Mouse (Mus musculus) heart, adult 8-10 months (tissue): ENCODE measurements around the gene Arfip1. TPM values are rescaled to one million over a fixed set of nuclear protein-coding genes. Genes with fewer than 3 reads are reported as not detected.
A peak's percentile ranks its signal among the peaks of the same experiment; 100 is the strongest.
"Not testable (repeated sequence)": the region's sequence is repeated elsewhere in the genome, so short reads cannot be mapped to it uniquely, and the experiment has no call there.

Experiments used
- DNase-seq: peaks from one replicate; pipeline ENCODE4 v3.0.0; 2022; ENCODE audit warnings: low spot score
- total RNA-seq, 4 experiments: library from RNA; stranded (reverse); gene quantifications; 2 replicates each; pipeline ENCODE4 v1.2.4; 2022

Gene Arfip1
- total RNA-seq, 4 experiments from 2014 or later: 10.5 to 16.7 (median 14.3) TPM

DNA sequence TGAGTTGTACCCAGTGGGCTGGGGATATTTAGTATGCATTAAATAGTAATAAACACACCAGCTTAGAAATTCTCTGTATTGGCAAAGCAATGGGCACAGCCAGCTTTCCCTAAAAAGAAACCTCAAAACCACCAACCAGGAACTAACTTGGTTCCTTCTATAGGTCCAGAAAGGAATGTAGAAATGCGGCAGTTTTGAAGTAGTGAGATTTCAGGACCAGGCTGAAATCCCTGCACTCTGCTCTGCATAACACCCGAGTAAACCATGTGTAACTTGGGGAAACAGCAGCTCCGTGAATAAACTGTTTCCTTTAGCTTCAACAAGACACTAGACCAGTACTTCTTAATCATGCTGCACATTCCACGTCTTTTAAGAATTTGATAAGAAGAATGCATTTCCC, 1.7 kb downstream of the Arfip1 start:
- DNase-seq: no peak

DNA sequence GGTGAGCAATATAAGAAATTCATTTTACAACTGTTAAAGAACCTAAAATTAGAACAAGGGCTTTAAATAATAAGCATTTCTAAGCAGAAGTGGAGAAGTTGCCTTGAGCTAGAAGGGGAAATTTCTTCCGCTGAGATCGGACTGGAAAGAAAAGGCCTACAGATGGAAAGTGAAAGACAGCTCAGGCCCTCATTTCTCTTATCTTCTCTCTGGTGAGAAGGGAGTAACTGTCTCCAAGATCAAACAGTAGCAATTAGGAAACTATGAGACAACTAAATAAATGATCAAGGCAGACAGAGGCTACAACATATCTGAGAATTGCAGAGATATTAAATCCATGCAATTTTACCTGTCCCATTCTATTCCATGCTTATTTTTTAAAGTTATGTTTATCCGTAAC, 11.9 kb downstream of the Arfip1 start:
- DNase-seq: no peak

DNA sequence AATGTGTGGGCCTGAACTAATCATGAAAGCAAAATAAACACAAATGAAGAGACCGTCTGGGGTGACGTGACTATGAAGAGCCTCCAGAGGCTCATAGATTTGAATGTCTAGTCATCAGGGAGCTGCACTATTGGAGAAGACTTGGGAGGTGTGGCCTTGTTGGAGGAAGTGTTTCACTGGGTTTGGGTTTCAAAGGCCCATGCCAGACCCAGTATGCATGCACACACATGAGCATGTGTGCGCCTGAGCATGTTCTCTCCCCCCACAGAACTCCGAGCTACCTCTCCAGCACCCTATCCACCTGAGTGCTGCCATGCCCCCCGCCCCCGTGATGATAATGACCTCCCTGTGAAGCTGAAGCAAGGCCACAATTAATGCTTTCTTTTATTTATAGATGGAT, 12.8 kb downstream of the Arfip1 start:
- DNase-seq: no peak

DNA sequence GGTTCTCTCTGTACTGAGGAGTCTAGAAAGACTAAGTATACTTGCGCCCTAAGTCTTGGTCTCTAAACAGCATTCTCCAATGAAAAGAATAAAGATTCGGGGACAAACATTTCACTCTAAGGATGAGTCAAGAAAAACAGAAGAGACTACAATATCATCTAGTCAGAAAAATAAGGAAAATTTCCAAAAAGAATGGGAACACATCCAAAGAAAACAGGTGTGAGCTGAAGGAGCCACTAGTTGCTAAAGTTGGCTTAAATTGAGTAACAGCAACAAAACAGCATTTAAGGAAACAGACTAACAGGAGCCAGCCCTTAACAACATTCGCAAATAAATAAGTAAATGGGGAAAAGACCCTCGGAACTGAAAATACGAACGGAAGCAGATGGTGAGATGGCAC, 13.9 kb downstream of the Arfip1 start:
- peak; percentile 36 for DNase-seq

DNA sequence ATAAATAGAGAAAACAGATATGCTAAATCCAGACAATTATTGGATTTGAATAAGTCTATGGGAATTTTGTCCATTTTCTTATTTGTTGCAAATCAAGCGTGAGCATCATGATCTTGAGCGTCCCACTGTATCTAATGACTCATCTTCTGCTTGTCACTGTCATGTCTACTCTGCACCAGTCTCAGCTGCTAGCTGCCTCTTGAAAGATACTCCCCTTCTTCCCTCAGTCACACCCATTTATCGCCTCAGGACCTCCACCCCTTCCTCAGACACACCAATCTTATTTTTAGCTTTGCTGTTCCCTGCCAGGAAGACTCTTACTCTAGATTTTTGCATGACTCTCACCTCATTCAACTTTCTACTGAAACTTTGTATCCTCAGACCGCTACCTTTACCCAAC, 19.0 kb downstream of the Arfip1 start:
- DNase-seq: no peak

DNA sequence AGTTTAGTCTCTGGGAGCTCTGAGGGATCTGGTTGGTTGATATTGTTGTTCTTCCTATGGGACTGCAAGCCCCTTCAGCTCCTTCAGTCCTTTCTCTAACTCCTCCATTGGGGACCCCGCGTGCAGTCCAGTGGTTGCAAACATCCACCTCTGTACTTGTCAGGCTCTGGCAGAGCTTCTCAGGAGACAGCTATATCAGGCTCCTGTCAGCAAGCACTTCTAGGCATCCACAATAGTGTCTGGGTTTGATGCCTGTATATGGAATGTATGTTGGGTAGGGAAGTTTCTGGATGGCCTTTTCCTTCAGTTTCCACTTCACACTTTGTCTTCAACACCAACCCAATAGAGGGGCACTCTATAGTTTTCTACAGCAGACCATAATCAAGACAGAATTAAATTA, 19.5 kb downstream of the Arfip1 start:
- DNase-seq: not testable (repeated sequence)

DNA sequence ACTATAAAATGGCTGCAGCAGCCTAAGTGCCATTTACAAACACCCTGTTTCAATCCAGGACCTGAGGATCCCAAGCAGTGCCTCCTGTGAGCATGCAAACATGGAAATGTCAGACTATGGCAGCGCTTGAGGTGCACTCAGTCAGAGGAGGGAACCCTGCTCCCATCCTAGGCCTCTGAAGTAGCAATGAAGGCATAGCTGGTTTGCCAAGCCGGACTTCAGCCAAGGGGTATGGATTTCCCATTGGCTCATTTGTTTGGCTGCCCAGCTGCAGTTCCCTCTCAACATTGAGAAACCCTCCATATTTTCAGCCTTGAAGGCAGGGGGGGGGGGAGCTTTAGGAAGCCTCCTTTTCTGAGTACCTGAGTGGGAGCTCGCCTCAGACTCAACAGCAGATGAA, 24.1 kb downstream of the Arfip1 start:
- DNase-seq: no peak

DNA sequence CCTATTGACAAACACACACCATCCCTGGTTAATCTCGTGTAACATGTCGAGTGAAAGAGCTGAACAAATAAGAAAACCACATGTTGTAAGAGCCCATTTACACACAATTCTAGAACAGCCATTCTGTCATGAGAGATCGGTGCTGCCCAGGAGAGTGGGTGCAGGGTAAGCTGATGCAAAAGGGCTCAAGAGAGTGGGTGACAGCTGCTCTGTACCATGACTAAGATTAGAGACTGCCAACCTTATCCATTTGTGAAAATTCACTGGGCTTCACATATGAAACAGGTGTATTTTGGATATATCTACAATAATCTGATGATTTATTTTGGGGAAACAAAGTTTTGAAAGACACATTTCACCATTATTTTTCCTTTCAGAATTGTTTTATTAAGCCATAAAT, 26.6 kb downstream of the Arfip1 start:
- DNase-seq: no peak

DNA sequence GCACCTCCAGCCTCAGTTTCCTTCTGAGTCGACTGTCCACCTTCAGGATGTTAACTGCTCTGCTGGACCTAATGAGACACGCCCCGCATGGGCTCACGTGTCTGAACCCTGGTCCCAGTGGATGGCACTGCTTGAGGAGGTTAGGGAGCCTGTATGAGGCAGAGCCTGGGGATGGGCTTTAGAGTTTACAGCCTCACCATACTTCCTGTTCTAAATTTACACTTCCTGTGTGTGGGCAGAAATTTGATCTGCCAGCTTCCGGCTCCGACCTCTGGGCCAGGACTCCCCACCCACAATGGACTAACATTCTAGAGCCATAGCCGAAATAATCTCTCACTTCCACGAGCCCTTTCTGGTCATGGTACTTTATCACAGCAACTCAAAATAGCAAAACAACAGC, 35.2 kb downstream of the Arfip1 start:
- DNase-seq: peak; percentile 11

DNA sequence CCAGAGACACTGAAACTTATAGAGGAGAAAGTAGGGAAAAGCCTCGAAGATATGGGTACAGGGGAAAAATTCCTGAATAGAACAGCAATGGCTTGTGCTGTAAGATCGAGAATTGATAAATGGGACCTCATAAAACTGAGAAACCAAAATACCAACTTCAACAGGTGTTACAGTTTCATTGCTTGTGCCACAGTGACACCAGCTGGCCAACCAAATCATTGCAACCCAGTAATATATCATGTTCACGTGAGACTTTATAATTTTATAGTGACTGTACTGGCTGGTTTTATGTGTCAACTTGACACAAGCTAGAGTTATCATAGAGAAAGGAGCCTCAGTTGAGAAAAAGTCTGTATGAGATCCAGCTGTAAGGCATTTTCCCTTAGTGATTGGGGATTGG, 40.0 kb downstream of the Arfip1 start:
- peak; percentile 48 for DNase-seq

DNA sequence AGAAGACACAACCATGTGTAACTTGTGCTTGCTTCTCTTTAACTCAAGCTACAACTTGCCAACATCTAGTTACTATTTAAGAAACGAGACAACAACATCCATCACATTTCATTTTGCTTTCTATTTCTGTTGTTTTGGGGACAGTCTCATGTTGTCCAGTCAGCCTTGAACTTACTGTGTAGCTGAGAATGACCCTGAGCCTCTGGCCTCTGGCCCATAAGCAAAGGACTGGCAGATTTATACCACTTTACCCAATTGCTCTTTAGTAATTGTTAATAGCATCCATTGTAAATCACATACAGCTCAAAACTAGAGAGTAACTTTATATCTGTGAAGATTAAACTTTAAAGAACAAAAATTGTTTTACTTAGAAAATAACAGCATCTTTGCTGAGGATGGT, 40.5 kb downstream of the Arfip1 start:
- DNase-seq: no peak

DNA sequence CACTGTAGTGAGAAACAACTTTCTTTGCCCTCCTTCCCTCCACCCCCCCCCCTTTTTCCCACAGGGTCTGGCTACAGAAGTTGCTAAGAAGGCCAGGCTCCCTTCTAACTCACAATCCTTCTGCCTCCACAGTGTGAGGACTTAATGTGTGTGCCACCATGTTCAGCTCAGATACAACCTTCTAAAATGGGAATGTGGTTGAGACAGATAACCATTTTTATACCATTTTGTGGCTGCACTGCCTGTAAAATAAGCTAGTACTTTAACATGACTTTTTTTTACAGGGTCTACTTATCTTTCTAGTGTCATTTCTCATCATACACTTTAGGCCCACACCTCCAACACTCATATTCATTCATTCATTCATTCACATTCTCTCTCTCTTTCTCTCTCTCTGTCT, 41.8 kb downstream of the Arfip1 start:
- DNase-seq: no peak

DNA sequence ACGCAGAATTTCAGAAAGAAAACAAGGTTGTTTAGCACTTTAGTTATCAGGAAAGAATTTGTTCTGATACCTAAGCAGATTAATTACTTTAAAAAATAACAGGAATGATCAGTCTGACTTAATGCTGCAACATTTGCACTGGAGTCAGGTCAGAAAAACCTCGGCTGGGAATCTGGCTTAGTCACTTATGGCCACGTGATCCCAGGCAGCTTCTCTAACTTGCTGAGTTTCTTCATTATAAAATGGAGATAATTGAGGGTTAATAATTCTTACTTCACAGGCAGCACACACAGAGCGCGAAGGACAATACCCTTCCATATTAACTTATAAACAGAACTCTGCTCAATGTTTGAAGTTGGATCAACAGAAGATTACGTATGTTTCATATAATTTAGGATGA, 45.4 kb downstream of the Arfip1 start:
- DNase-seq: no peak

DNA sequence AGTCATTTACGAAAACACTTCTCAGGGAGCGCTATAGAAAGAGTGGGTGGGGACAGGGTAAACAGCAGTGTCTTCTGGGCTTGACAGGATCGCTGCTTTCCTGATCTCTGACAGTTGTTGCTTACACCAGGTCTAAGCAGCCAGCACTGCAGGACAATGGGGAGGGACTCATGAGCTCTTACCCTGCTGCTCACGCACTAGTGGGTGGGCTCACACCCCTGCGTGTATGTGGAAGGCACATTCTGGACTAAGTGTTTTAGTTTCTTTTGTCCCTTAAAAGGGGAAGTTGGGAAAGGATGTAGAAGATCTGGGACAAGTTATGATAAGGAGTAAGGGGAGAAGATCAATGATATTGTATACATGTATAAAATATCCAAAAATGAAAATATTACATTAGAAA, 49.2 kb downstream of the Arfip1 start:
- DNase-seq: no peak

DNA sequence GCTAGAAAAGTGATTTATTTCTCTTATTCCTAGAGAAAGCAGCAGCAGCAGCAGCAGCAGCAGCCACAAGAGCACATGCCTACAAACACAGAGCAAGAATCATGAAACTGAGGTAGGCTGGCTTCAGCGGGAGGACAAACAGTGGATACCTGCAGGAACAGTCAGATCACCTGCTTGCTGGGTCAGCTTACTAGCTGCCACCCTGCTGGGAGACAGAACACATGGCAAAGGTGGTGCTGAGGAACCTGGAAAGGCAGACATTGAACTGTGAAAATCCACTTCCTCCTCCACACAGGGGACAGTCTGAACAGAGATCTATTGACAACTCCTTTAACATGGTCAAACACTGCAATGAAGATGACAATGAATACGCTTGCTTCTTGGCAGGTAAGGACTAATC, 53.4 kb downstream of the Arfip1 start:
- DNase-seq: no peak

DNA sequence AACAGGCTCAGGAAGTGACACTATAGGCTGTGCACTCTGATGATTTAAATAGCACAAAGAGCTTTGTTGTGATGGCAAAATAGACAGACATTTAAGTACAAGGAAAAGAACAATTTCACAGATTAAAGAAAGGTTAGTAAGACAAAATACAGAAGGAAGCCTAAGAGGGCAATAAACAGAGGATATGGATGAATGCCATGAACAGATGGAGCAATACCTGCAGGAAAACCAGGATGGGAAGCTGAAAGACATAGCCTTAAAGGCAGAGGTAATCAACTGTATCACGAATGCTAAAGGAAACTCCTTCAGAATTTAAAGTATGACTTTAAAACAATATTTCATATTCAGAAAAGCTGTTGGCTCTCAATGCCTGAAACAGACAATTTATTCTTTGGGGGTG, 57.5 kb downstream of the Arfip1 start:
- DNase-seq: no peak

DNA sequence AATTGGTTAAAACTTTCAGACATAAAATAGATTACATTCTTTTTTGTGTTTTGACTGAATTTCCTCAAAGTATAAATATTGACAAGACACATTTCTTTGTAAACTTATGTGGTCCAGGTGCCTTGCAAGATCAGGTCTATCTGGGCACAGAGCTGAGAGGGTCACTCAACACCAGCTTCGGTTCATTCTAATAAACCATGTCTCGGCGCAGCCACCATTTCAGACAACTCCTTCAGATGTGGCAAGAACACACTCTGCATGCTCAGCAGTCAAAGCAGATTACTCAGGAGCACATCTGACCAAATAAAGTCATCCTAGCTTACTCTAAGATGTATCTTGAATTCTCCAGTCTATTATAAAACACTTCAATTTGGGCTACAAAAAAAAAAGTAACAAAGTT, 66.3 kb downstream of the Arfip1 start:
- DNase-seq: no peak

DNA sequence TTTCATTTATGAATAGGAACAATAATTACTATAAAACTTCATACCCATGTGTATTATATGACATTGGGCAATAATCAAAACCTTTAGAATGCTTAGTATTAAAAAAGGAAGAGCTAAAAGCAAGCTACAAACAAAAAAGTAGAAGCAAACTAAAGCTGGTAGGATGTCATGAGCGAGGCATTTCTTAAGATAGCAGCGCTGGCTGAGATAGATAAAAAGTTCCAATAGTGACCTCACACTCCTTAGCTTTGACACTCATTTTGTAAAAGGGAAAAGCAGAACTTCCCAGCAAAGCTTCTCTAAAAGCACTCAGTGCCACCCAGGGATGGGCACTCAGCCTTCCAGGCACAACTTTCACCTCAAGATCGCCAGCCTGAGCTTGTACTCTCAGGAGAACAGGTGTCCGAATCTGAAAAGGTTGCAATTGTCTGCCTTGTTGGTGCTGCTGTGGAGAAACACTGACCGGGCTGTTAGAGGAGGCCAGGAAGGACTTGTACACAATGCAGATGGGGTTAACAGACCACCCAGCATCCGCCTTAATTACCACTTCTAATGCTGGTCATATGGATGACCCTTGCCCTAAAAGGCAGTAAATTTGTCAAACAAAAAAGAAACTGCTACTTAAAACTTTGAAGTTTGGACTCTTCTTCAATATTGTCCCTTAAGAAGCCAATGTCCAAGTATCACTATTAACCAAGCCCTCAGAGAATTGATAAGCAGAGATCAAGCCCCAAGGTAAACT, 69.5 kb downstream of the Arfip1 start:
- DNase-seq: no peak

DNA sequence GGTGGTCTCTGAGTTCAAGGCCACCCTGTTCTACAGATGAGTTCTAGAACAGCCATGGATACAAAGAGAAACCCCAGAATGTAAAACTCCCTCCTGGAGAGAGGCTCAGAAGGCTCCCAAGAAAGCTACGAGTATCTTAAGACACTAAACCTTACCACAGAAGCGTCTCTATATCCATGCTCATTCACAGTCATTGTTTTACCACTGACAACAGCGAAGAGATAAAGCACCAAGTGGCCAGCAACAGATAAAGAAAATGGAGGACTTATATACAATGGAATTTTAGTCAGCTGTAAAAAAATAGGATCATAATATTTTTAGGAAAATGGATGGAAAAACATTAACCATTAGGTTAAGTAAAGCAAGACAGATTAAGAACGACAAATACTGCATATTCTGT, 77.2 kb downstream of the Arfip1 start:
- DNase-seq: no peak

DNA sequence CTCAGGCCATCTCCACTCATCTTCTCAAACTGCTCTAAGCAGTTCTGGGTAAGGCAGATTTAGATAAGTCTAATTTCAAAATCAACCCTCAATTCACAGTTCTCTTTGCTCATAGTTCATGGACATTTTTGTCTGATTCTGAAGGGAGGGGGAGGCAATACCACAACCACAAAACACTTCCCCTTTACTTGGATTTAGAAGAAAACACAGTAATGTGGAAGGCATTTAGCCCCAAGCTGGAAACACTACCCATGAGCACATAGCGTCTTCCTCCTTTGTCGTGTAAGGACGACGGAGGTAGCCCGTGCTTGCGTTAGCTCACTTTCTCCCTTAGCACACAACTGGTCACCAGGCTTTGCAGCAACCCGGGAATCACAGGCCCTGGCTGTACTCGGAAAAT, 78.1 kb downstream of the Arfip1 start:
- no peak for DNase-seq

DNA sequence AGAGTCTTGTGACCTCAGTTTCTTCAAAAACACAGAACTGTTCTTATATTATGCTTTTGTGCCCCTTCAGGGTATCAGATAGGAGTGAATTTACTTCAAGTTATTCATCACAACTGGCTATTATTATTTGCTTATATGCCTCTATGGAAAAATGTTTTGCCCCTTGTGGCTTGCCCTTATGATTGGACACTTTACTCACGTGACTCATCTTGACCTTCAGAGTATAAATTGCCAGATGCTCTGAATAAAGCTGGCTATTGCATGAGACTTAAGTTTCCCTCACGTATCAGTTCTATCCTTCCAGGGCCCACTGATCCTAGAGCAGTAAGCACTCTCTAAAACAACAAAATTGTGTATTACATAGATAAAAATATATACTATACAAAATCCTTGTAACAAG, 80.3 kb downstream of the Arfip1 start:
- no peak for DNase-seq

DNA sequence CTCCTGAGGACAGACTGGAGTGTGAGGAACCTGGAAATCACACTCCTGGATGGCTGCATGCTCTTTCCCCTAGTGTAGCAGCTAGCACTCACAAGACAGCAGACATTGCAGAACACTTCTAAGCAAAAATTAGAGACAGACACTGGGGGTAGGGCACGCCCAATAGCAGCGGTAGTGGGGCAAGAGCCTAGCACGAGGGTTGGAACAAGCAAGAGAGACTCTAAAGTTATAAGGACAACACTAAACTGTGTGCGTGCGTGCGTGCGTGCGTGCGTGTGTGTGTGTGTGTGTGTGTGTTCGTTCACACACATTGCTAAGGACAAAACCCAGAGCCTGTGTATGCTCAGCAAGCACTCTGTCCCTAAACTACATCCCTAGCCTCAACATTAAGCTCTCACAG, 81.9 kb downstream of the Arfip1 start:
- no peak for DNase-seq

DNA sequence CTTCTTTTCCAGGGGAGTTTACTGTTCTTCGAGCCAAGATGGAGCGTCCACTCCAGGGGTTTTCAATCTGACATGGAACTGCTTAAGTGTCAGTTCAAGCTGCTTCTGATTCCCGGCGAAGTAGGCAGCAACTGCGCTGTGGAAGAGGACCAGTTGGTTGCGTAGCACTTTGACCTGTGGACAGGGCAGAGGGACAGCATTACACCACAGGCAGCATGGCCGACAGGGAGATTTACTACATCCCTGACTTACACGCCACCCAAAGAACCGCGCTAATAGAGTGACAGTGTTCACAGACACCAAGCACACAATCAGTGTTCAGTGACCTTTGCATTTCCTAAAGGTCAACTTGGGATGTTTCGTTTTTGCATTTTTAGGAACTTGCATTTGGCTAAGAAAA, 84.7 kb downstream of the Arfip1 start:
- no peak for DNase-seq

DNA sequence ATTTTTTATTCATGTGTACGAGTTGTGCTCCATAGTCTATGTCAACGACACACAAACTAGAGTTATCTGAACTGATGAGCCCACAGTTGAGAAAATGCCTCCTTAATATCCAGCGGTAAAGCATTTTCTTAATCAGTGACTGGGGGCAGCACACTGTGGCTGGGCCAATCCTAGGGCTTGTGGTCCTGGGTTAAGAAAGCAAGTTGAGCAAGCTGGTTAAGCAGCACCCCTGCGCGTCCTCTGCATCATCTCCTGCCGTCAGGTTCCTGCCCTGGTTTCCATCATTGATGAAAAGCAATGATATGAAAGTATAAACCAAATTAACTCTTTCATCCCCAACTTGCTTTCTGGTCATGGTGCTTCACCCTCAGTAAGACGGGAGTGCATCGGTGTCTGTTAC, 89.8 kb downstream of the Arfip1 start:
- DNase-seq: no peak
